Mouse (Mus musculus): ENCODE measurements around the gene Dnajc25. TPM values are rescaled to one million over a fixed set of nuclear protein-coding genes. Genes with fewer than 3 reads are reported as not detected.

The Dnajc25 gene
- total RNA-seq, 2 experiments from 2014 or later = 24.8 to 29.8 TPM

DNA sequence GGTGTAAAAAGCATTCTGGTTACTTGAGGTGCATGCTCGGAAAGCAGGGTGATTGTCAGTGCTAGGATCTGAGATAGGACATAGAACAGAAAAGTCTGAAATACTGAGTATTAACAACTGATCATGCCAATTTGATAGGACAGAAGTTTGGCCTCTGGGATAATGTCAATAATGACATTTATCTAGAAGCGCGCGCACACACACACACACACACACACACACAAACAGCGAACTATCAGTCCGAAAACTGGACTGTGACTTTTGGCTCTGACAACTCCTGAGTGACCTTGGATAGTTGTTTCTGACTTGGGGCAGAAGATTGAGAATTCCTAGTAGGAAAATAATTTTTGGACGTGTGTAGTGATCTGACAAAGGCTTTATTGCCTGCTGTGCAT lies 8.9 kb downstream of the Dnajc25 start:
- no peak for ATAC-seq (replicated peaks; ENCODE audit: poor library complexity)

DNA sequence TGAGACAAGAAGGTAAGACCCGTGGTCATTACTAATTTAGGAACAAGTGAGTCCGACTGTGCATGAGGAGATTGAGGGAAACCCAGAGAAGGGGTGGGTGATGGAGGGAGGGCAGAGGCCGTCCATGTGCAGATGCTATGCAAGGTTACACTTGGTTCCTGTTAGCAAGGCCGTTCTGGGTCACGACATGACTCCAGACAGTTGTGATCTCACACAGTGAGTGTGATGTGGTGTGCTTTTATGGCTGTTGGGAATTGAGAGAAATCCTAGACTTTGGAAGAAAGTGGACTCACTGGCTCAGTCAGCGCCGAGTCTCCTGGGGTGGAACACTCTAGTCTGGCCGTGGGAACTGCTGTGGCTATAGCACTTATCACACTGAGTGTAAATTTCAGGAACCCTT lies 11.3 kb downstream of the Dnajc25 start:
- no peak for ATAC-seq (replicated peaks; ENCODE audit: poor library complexity)

DNA sequence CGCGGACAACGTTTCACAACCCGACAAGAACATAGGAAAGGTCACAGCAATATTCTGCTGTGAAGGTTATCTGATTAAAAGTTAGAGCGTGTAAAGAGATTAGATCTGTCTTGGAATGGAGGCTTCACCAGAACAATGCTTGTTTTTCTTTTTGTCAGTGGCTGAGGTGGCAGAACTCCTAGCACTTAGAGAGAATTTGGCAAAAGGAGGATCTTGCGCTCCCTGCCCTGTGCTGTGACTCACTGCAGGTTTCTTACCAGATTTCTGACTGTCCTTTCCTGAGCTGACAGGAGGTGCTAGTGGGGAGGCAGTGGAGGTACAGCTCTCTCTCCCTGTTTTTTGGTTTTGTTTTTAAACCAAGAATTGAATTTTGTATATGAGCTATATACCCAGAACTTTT lies 12.2 kb downstream of the Dnajc25 start:
- no peak for ATAC-seq (replicated peaks; ENCODE audit: poor library complexity)

DNA sequence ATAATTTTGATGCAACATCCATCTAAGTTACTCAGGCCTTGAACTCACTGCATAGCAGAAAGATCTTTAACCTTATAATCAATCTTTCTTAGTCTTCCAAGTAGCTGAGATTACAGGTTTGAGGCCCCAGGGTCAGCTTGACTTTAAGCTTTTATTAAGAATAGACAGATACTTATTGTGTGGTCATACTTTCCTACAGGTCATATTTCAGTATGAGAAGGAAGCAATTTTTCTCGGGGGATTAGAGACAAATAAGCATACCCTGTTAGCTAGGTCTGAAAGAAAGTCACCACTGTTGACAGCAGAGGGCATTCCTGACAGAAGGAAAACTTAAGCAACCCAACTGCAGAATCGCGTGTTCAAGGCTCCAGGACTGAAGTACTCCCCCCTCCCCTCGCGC lies 13.1 kb downstream of the Dnajc25 start:
- ATAC-seq (replicated peaks; ENCODE audit: poor library complexity) = no peak

DNA sequence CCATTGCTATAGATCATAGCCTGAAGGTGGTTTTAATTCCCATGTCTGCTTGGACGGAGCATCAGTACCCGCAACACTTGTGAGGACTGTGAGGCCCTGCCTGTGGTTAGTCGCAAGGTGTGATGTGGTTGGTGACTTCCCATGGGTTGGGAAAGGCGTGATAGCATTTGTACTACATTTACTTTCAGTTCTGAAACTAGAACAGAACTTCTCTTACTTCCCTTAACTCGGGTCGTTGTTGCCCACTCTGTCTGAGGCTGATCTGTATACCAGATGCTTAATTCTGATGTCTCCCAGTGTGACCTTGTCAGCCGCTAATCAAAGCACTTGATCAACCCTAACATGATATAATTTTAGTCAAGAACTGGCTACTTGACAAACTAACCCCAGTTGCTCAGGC lies 14.3 kb downstream of the Dnajc25 start:
- peak; percentile 70 for ATAC-seq (replicated peaks; ENCODE audit: poor library complexity)

DNA sequence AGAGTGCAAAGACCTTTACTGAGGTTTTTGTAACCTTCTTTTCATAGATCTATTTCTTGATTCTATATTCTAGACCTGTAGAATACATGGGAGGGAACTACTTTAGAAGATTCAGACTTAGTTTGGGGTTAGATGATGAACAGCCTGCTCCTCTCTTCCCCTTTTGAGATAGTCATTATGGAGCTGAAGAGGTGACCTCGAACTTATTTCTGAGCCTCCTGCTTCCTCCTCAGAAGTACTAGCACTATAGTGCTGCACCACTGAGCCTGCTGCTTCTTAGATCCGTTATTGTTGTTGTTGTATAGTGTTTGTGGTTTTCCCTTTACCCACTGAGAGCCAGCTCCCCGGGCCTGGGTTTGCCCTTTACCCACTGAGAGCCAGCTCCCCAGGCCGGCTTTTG lies 14.8 kb downstream of the Dnajc25 start:
- ATAC-seq (replicated peaks; ENCODE audit: poor library complexity) = peak; percentile 47

DNA sequence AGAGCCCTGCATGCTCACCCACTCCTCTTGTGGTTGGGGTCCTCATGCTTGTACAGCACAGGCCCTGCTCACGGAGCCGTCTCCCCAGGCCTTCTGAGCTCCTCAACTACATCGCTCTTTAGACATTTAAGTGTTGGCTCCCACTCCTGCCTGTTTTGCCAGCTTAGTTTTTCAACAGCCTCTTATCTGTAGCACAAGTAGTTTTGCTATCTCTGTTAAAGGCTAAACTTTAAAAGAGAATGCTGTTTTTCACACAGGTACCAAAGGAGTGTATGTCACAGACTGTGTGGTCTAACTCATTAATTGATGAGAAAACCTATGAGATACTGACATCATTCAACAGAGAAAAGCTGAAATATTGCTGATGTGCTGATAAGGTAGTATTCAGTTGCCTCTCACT lies 16.6 kb downstream of the Dnajc25 start:
- ATAC-seq (replicated peaks; ENCODE audit: poor library complexity) = no peak; the same call in 1 of the 2 replicates

DNA sequence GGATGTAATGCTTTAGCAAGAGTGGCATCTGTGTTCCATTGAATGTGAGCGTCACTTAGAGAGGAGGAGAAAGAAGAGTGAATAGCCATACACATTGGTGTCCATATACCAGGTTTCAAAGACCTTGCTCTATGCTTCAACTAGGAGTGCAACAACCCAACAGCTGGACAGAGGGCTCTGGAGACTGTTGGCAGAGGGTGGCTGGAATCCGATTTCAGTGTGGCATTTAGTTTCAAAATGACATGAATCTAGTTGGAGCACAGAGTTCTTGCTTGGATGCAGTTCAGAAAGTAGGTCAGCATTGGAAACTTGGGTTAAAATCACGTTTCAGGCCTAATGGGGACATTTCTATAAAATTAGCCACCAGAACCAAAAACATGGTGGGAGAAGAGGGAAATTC lies 20.3 kb downstream of the Dnajc25 start:
- no peak for ATAC-seq (replicated peaks; ENCODE audit: poor library complexity)

DNA sequence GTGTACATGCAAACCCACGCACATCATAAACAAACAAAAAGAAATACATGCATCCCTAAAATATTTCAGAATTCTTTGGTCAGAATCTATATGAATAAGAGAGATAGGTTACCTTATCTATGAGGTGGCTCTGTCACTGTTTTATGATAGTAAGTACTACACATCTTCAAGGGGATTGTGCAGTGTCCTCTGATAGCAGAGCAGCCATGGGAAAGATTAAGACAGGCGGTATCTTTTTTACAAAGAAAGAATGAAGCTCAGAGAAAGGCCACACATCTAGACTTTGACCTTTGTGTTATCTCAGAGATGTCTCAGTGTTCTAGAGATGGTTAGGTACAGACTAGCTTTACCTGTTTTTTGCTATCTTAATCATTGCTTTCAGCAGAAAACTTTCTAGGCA lies 22.1 kb downstream of the Dnajc25 start:
- no peak for ATAC-seq (replicated peaks; ENCODE audit: poor library complexity)

DNA sequence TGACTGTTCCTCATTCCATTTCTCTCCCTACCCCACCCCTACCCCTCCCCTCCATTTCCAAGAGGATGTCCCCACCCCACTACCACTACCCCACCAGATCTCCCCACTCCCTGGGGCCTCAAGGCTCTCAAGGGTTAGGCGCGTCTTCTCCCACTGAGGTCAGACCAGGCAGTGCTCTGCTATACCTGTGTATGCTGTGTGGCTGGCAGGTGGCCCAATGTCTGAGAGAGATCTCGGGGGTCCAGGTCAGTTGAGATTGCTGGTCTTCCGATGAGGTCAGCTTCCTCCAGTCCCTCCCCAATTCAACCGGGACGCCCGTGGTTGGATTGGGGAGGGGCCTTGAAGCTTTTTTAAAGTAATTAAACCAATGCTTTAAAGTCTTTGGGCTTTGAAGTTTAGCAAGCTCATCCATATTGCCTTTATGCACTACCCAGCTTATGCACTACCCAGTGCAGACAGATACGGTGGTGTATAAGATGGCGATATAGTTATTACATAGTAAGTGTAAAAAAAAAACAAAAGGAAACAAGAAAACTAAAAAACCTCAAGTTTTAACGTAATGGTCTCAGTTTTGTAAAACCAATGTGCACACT lies 39.6 kb downstream of the Dnajc25 start:
- no peak for ATAC-seq (replicated peaks; ENCODE audit: poor library complexity)

DNA sequence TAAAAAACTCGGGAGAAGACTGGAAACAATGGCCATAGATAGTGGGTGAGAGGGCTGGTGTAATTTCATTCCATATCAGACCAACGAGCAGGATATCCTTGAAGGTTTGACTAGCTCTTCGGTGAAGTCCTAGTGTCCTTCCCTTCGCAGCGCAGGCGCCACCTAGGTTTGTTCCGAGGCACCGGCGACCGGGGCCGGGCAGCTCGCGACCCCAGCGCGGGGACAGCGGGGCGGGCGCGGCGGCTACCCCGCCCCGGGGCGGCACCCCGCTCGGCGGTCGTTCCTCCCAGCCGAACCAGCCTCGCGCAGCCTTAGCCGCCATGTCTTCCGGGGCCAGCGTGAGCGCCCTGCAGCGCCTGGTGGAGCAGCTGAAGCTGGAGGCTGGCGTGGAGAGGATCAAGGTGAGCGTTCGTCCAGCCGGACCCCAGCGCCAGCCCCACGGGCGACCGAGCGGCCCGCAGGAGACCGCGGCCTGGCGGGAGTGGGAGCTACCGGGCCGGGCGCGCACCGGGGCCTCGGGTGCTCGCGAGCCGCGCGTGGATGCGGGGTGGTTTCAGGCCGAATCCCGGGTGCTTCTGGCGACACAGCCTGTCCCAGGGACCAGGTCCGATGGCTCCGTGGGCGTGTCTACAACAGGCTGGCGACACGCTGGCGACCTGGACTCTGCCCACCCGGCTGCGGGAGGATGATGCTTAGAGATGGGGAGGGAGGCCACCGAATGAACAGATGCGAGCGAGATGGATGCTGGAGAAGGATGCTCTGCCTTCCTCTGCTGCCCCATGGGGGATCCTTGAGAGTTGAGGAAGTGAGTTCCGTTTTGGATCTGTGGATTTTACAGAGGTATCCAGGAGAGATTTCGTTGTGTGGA lies 40.3 kb downstream of the Dnajc25 start, which contains the start of gene Gng10:
Gng10 (plus strand) TSS at position 171 of the 868 bp plus-strand sequence.
- peak; percentile 57 for ATAC-seq (replicated peaks; ENCODE audit: poor library complexity)

DNA sequence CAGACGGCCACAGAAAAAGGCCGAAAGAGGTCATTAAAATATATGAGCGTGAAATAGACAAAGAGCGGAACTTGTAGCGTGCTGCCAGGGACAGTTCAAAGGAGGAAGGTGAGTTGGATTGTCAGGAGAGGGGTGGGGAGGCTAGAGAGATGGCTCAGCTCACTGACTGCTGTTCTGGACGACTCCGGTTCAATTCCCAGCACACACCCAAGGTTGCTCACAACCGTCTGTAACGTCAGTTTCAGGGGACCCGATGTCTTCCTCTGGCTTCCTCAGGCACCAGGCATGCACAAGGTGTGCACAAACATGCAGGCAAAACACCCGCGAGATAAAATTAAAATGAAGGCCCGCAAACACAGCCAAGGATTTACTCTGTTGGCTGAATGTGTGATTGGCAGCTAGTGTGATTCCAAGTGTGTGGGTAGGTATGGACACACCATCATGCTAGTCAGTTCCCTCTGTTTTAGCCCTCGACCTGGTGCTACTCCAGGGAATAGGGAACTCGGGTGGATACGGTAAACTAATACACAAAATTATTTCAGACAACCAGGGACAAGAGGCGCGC lies 41.0 kb downstream of the Dnajc25 start:
- no peak for ATAC-seq (replicated peaks; ENCODE audit: poor library complexity)

DNA sequence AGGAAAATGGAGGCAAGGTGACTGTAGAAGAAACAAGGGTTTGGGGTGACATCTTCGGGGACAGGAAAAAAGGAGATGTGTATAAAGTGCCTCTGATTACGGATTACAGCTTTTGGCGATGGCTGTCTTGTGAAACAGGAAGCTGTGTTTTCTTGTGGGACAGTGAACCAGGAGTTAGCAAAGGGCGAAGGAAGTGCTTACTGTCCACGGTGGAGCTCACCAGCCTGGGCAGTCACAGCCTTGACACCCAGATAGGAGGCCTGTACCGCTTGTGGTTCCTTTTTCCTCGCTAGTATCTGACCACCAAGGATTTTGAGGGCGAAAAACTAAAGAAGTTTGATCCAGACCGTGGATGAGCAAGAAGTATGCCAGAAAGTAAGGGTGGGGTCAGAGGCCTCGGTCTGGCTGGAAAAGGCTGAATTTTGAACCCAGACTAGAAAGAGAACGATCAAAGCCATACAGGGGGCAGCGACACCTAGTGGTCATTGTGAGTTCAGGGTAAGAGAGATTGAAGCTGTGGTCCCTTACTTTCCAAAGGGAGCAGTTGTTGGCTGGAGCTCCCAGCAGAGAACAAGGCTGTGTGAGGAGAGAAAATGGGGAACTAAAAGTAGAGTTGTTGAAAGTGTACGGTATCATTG lies 41.7 kb downstream of the Dnajc25 start:
- peak; percentile 70 for ATAC-seq (replicated peaks; ENCODE audit: poor library complexity)

DNA sequence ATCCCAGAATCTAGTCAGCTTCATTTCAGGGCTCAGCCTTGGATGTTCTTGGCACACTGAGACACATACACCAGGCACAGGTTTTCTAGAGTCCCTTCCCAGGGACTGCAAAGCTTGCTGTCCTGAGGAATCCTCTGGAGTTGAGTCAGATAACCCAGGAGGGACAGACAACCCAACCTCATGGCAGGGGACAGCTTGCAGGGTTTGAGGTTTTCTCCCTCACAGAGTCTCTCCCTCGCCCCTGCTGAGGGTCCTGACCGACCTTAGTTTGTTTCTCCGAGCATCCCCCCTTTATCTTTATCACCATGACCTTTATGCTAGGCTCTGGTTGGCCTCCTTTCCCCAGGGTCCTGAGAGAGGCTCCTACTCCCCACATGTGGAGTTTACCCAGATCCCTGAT lies 42.7 kb downstream of the Dnajc25 start:
- ATAC-seq (replicated peaks; ENCODE audit: poor library complexity) = no peak

DNA sequence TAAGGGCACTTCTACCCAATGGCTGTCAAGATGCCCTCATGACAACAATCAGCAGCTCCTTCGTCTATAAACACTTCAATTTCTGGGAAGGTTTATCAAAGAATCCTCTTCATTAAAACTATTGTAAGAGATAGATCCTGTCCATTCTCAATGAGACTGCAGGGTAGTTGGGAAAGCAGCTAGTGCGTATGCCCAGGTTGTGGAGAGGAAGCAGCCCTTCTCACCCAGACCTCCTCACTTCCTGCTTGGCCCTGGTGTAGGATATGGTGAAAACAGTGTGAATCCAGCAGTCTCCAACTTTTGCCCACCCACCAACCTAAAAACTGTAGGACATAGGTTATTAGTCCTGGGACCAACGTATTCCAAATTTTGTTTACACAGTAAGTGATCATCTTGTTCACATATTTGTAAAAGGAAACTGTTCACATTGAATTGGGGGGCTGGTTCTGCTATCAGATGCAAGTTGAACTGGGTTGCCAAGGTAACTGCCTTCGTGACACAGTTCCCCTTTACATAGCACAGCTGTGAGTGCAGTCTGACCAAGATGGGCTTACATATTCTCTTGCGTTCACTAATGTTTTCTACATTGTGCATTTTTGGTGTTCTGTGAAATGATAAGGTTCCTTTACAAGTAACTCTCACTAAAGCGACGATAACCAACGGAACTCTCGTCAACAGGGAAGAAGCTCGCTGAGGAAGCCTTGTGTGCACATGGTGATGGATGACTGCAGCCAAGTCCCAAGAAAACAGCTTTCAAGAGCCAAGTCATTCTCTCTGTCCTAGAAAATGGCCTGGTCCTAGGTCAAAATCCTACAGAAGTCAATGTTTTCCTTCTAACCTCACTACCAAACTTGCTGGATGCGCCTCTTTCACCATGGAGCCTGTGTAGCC lies 45.8 kb downstream of the Dnajc25 start:
- peak; percentile 56 for ATAC-seq (replicated peaks; ENCODE audit: poor library complexity)

DNA sequence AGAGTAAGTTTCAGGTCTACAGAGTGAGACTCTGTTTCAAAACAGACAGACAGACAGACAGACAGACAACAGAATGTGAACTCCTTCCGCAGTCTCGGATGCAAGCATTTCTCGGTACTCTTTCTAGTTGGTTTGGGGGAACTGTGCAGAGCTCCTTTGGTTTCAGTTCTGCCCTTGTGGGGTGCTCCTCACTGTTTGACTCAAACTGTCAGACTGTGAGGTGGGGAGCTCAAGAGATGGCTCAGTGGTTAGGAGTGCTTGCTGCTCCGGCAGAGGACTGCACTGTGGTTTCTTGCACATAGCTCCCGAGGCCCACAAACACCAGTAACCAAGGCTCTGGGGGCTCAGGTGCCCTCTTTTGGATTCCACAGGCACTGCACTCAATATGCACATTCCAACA lies 48.2 kb downstream of the Dnajc25 start:
- peak; percentile 59 for ATAC-seq (replicated peaks; ENCODE audit: poor library complexity)

DNA sequence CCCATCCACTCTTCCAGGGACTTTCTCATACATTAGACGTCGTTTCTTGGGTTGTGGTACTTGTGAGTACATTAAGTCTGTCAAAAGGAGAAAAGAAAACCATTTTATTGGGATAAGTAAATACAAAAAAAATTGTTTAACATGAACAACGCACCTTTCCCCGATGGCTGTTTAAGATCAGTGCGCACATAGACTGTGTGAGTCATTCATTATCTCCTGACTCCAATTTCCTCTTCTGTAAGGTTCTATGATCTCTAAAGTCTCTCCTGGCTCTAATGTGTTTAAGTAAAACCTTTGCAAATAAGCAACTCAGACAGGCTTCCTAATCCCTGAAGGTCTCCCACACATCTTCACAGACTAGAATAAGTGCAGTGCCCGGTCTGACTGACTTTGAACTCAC lies 49.0 kb downstream of the Dnajc25 start:
- ATAC-seq (replicated peaks; ENCODE audit: poor library complexity) = no peak

DNA sequence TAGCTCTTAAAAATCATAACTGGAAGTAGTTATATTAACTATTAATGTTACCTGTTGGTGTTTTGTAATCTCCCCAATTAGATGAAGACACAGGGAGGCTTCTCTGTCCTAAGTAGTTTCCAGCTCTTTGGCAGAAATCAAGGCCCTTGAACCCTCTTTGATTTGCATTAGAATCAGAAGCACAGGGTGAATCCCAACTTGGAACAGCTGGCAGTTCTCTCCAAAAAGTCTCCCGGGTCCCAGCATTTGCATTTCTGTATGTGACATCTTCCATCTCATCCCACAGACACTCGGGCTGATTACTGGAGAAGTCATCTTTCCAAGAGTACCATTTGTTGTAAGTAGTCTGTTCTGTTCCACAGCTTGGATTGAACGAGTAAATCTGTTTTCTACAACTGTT lies 52.4 kb downstream of the Dnajc25 start:
- no peak for ATAC-seq (replicated peaks; ENCODE audit: poor library complexity)

DNA sequence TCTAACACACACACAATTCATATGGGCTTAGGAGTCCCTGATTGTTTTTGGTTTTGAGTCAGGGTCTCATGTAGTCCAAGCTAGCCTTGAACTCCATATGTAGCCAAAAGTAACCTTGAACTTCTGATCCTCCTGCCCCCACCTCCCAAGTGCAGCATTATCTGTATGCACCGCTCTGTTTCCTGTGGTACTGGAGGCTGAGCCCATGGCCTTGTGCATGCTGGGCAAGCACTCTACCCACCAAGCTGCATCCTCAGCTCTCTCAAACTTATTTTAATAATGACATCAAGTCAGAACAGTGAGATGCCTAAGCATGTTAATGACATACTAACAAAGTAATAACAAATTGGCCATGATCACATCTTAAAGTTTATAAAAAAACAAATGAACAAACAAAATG lies 56.2 kb downstream of the Dnajc25 start:
- peak; percentile 34; the same call in 1 of the 2 replicates for ATAC-seq (replicated peaks; ENCODE audit: poor library complexity)

DNA sequence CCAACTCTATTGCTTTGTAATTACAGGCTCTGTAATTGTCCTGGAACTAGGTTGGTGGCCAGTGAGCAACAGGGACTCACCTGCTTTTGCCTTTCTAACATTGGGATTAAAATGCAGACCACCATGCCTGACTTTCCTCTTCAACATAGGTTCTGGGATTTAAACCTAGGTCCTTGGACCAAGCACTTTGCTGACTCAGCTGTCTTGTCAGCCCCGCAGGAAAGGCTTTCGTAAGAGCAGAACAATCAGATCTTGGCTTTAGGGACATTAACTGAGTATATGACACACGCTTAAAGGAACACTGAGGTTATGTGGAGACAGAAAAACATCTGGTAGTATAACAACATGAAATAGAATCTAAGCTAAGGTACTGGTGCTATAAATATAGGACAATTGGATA lies 63.1 kb downstream of the Dnajc25 start:
- no peak for ATAC-seq (replicated peaks; ENCODE audit: poor library complexity)

DNA sequence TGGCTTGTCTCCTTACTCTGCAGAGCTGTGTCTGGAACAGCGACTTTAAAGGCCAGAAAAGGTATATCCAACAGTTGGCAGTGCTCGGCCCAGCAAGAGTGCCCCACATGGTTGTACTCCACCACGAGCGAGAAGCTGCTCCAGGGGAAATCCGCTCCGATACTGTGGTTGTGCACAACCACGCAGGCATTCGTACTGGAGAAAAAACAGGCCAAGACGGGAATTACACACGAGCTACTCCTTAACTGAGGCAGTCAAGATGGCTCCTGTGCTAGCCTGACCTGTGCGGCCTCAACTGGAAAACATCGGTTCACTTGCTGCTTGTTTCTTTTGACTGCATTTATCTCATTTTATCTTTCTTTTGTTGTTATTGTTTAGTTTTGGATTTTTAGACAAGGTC lies 67.7 kb downstream of the Dnajc25 start:
- ATAC-seq (replicated peaks; ENCODE audit: poor library complexity) = no peak

All from megakaryocyte progenitor cell, adult 5-6 weeks (primary cell).